Mouse (Mus musculus) common myeloid progenitor, adult 5-6 weeks (primary cell): ENCODE data around the gene Cdh1. TPM values are rescaled to one million over a fixed set of nuclear protein-coding genes. Genes with fewer than 3 reads are reported as not detected.
"Not testable (repeated sequence)": the region's sequence is repeated elsewhere in the genome, so short reads cannot be mapped to it uniquely, and the experiment has no call there.

Source experiments
- ATAC-seq: replicated peaks from 2 replicates; pipeline ENCODE4 v1.8.0; 2016; ENCODE audit warnings: low read depth, mild to moderate bottlenecking, moderate TSS enrichment, inconsistent platforms; ENCODE audit not compliant: poor library complexity, severe bottlenecking
- total RNA-seq: library from RNA; stranded (forward); fragments of 200-1000, 187-1606 nt; gene quantifications from 2 replicates; pipeline ENCODE4 v1.2.3, GENCODE M21; 2017

Cdh1 gene
- total RNA-seq, result 0.23 and 0.63 TPM in 2 replicates

- peak; percentile 36; the same call in 1 of the 2 replicates for ATAC-seq
Observed at GRCm38 (mm10) chr8:106603131-106603819, at the start of gene Cdh1. Cdh1 (plus strand) TSS chr8:106603351.

GRCm38 (mm10) chr8:106554011-106554410 is 49.1 kb upstream of the Cdh1 start:
- ATAC-seq, result no peak

- peak; percentile 68 for ATAC-seq
Observed at GRCm38 (mm10) chr8:106556068-106556645, 47.0 kb upstream of the Cdh1 start.

- ATAC-seq, result peak; percentile 34
Observed at GRCm38 (mm10) chr8:106559844-106560243, 43.3 kb upstream of the Cdh1 start.

GRCm38 (mm10) chr8:106561097-106561865 is 41.9 kb upstream of the Cdh1 start:
- peak; percentile 91 for ATAC-seq

GRCm38 (mm10) chr8:106563691-106564182 is 39.4 kb upstream of the Cdh1 start:
- peak; percentile 71 for ATAC-seq

GRCm38 (mm10) chr8:106569006-106569405 is 34.1 kb upstream of the Cdh1 start:
- ATAC-seq, result no peak

- ATAC-seq, result no peak
Observed at GRCm38 (mm10) chr8:106570386-106570785, 32.8 kb upstream of the Cdh1 start.

- ATAC-seq, result no peak
Observed at GRCm38 (mm10) chr8:106571551-106572172, 31.5 kb upstream of the Cdh1 start.

- not testable (repeated sequence) for ATAC-seq
Observed at GRCm38 (mm10) chr8:106572175-106572574, 31.0 kb upstream of the Cdh1 start.

GRCm38 (mm10) chr8:106573168-106573567 is 30.0 kb upstream of the Cdh1 start, which contains the start of gene Gm10073:
Gm10073 (minus strand) TSS chr8:106573461.
- peak; percentile 53; the same call in 1 of the 2 replicates for ATAC-seq

- peak; percentile 54 for ATAC-seq
Observed at GRCm38 (mm10) chr8:106574283-106574682, 28.9 kb upstream of the Cdh1 start.

GRCm38 (mm10) chr8:106576849-106577555 is 26.1 kb upstream of the Cdh1 start:
- ATAC-seq, result peak; percentile 56

GRCm38 (mm10) chr8:106579510-106579909 is 23.6 kb upstream of the Cdh1 start:
- no peak for ATAC-seq

- ATAC-seq, result no peak
Observed at GRCm38 (mm10) chr8:106581344-106582088, 21.6 kb upstream of the Cdh1 start.

- ATAC-seq, result no peak
Observed at GRCm38 (mm10) chr8:106584942-106585670, 18.0 kb upstream of the Cdh1 start.

GRCm38 (mm10) chr8:106585671-106586037 is 17.5 kb upstream of the Cdh1 start:
- no peak for ATAC-seq

- ATAC-seq, result no peak
Observed at GRCm38 (mm10) chr8:106586896-106587295, 16.3 kb upstream of the Cdh1 start.
